Mouse (Mus musculus) hindbrain, embryonic 13.5 days (tissue): ENCODE measurements around the gene Tcf15. TPM values are rescaled to one million over a fixed set of nuclear protein-coding genes. Genes with fewer than 3 reads are reported as not detected.

Experiments used
- ATAC-seq: fragments of 200-750 bp; cut with Nextera tagmentation; 2 replicates; pipeline ENCODE4 v1.8.0; 2017; ENCODE audit warnings: moderate TSS enrichment; ENCODE audit not compliant: low FRiP score
- H3K27ac ChIP-seq: fragments of 300-500 bp; sonication (generic); 2 replicates; pipeline ENCODE4 v1.5.1; 2015; ENCODE audit warnings: inconsistent platforms, mild to moderate bottlenecking, moderate library complexity
- H3K27me3 ChIP-seq: fragments of 300-500 bp; sonication (generic); 2 replicates; pipeline ENCODE4 v1.6.1; 2015; ENCODE audit warnings: mild to moderate bottlenecking, inconsistent platforms
- H3K36me3 ChIP-seq: fragments of 300-500 bp; sonication (generic); 2 replicates; pipeline ENCODE4 v1.6.1; 2015; ENCODE audit warnings: mild to moderate bottlenecking, inconsistent platforms
- H3K4me1 ChIP-seq: fragments of 300-500 bp; sonication (generic); replicated peaks from 2 replicates; pipeline ENCODE4 v1.6.1; 2015; ENCODE audit warnings: inconsistent platforms
- H3K4me2 ChIP-seq: fragments of 300-500 bp; sonication (generic); 2 replicates; pipeline ENCODE4 v1.6.1; 2015; ENCODE audit warnings: inconsistent platforms, mild to moderate bottlenecking, moderate library complexity
- H3K4me3 ChIP-seq: fragments of 300-500 bp; sonication (generic); 2 replicates; pipeline ENCODE4 v1.5.1; 2015; ENCODE audit warnings: mild to moderate bottlenecking, inconsistent platforms
- H3K9ac ChIP-seq: fragments of 300-500 bp; sonication (generic); 2 replicates; pipeline ENCODE4 v1.6.1; 2015; ENCODE audit warnings: mild to moderate bottlenecking, inconsistent platforms
- H3K9me3 ChIP-seq: fragments of 300-500 bp; sonication (generic); 2 replicates; pipeline ENCODE4 v1.6.1; 2016; ENCODE audit warnings: inconsistent platforms
- WGBS: fragments of 180-500 bp; shearing (Covaris S2); methylation state at CpG from one replicate; pipeline ENCODE4 v1.1.7; 2015; 5-methylcytosine and 5-hydroxymethylcytosine counted together
- polyA plus RNA-seq: library from polyadenylated mRNA; unstranded; fragments of >200 nt; fragmentation: Nextera tagmentation; extraction: Ambion mirVana; gene quantifications from 2 replicates; pipeline ENCODE4 v1.2.1, GENCODE M21; 2015

Gene Tcf15
- polyA plus RNA-seq = 2.8 and 3.2 TPM in 2 replicates

GRCm38 (mm10) chr2:152143279-152144157 lies at the start of gene Tcf15:
Tcf15 (plus strand) TSS chr2:152143561.
- peak within 1 kb of the TSS; percentile 53 for H3K4me3 ChIP-seq
- ATAC-seq = peak; percentile 66
- H3K27ac ChIP-seq = no peak within 1 kb of the TSS
- peak within 1 kb of the TSS; percentile 69 for H3K9ac ChIP-seq
- H3K4me2 ChIP-seq = peak within 1 kb of the TSS; percentile 76
- WGBS = under 1% methylated on average over 97 of the region's 118 CpGs
- H3K27me3 ChIP-seq = peaks cover 74% of the 10 kb centered on the region
- H3K4me1 ChIP-seq = peaks cover 59% of the 10 kb centered on the region
- no peaks in the 10 kb centered on the region for H3K9me3 ChIP-seq
- no peaks in the 10 kb centered on the region for H3K36me3 ChIP-seq

- Histone ChIP-seq H3K4me2 (peak overlapping the region; percentile 25; the same call in 1 of the 2 replicates), H3K4me3 (0 out of 2 replicates have a peak overlapping the region, but pooled peaks have one; percentile 2), H3K9me3 (no peaks in the 10 kb centered on the region), H3K27ac (peak overlapping the region; percentile 80), H3K4me1 (peaks cover 74% of the 10 kb centered on the region), H3K27me3 (peaks cover 32% of the 10 kb centered on the region), H3K9ac (peak overlapping the region; percentile 59), H3K36me3 (peaks cover 23% of the 10 kb centered on the region)
- 3% methylated on average over 29 of the region's 29 CpGs for WGBS
- no peak for ATAC-seq
Observed at GRCm38 (mm10) chr2:152094856-152095545, 48.4 kb upstream of the Tcf15 start.

DNA sequence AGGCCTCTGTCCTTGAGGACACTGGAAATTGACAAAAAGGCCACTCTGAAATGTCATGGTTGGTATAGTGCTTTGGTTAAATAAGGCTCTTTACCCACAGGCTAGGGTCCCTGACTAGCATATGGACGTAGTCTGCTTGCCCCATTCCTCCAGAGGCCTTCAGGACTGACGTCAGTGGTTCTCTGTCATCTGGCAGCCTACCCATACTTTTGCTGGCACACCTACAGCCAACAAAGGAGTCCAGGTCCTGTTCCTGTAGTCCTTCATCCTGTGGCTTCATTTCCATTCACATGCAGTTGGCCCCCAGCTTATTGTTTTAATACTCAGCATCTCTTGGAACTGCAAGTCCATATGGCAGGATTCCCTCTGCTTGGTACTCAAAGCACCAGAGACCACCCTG lies 46.4 kb upstream of the Tcf15 start:
- Histone ChIP-seq H3K36me3 (peaks cover 15% of the 10 kb centered on the region), H3K9ac (no peak overlapping the region), H3K4me2 (no peak overlapping the region), H3K27me3 (peaks cover 32% of the 10 kb centered on the region), H3K27ac (peak overlapping the region; percentile 80), H3K4me1 (peaks cover 61% of the 10 kb centered on the region), H3K4me3 (no peak overlapping the region), H3K9me3 (no peaks in the 10 kb centered on the region)
- no peak for ATAC-seq
- 42% methylated on average over 2 of the region's 2 CpGs for WGBS

GRCm38 (mm10) chr2:152097916-152098315 lies 45.4 kb upstream of the Tcf15 start:
- Histone ChIP-seq H3K9ac (no peak overlapping the region), H3K36me3 (peaks cover 14% of the 10 kb centered on the region), H3K9me3 (no peaks in the 10 kb centered on the region), H3K4me2 (no peak overlapping the region), H3K27ac (peak overlapping the region; percentile 80), H3K27me3 (peaks cover 25% of the 10 kb centered on the region), H3K4me3 (no peak overlapping the region), H3K4me1 (peaks cover 60% of the 10 kb centered on the region)
- WGBS = 61% methylated on average over 11 of the region's 11 CpGs
- ATAC-seq = no peak

- H3K27me3 ChIP-seq = peaks cover 12% of the 10 kb centered on the region
- H3K9ac ChIP-seq = no peak overlapping the region
- H3K4me2 ChIP-seq = no peak overlapping the region
- 41% methylated on average over 3 of the region's 3 CpGs for WGBS
- no peak overlapping the region for H3K27ac ChIP-seq
- no peak for ATAC-seq
- peaks cover 46% of the 10 kb centered on the region for H3K4me1 ChIP-seq
- H3K36me3 ChIP-seq = no peaks in the 10 kb centered on the region
- no peak overlapping the region for H3K4me3 ChIP-seq
- no peaks in the 10 kb centered on the region for H3K9me3 ChIP-seq
Observed at GRCm38 (mm10) chr2:152099538-152099937, 43.8 kb upstream of the Tcf15 start.

DNA sequence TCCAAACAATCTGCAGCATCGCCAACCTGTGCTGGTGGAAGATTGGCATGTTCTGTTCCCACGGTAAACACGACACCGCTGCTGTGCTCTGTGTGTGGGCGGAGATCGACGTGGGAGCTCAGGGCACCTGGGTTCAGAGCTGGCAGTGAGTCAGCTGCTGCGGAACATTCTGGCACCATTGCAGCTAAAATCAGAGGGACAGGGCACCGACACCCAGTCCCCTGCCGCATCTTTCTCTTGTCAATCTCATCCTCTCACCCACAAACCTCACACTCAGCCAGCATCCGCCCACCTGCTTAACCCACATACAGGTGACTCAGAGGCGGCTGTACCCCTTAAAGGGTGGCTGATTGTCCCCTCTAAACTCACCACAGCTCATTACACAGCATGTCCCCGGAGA lies 41.6 kb upstream of the Tcf15 start:
- Histone ChIP-seq H3K9ac (no peak overlapping the region), H3K4me3 (no peak overlapping the region), H3K27ac (0 out of 2 replicates have a peak overlapping the region, but pooled peaks have one; percentile 62), H3K36me3 (no peaks in the 10 kb centered on the region), H3K27me3 (0 out of 2 replicates have a peak, but pooled peaks cover 3% of the 10 kb centered on the region), H3K4me1 (peaks cover 45% of the 10 kb centered on the region), H3K4me2 (no peak overlapping the region), H3K9me3 (no peaks in the 10 kb centered on the region)
- WGBS = 76% methylated on average over 13 of the region's 13 CpGs
- ATAC-seq = no peak

DNA sequence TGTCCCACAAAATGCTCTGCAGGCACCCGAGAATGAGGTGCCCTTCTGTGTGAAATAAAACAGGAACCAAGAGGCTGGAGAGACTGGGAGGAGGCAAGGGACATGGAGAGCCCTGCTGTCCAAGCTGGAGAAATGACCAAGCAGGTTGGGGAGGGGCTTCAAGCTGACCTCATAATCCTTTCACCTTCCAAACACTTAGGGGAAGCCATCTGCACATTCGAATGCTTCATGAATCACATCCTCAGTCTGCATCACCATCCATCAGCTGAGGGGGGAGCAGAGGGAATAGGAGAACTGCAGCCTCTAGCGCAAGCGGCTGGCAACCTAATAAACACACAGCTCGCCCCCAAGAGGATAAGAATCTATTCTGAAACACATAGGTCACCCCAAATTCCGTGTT lies 41.0 kb upstream of the Tcf15 start:
- ATAC-seq = no peak
- WGBS = 40% methylated on average over 6 of the region's 6 CpGs
- Histone ChIP-seq H3K9me3 (no peaks in the 10 kb centered on the region), H3K4me1 (peaks cover 40% of the 10 kb centered on the region), H3K36me3 (no peaks in the 10 kb centered on the region), H3K9ac (peak overlapping the region; percentile 13; the same call in 1 of the 2 replicates), H3K4me2 (no peak overlapping the region), H3K27me3 (0 out of 2 replicates have a peak, but pooled peaks cover 3% of the 10 kb centered on the region), H3K27ac (peak overlapping the region; percentile 62; the same call in 1 of the 2 replicates), H3K4me3 (no peak overlapping the region)

DNA sequence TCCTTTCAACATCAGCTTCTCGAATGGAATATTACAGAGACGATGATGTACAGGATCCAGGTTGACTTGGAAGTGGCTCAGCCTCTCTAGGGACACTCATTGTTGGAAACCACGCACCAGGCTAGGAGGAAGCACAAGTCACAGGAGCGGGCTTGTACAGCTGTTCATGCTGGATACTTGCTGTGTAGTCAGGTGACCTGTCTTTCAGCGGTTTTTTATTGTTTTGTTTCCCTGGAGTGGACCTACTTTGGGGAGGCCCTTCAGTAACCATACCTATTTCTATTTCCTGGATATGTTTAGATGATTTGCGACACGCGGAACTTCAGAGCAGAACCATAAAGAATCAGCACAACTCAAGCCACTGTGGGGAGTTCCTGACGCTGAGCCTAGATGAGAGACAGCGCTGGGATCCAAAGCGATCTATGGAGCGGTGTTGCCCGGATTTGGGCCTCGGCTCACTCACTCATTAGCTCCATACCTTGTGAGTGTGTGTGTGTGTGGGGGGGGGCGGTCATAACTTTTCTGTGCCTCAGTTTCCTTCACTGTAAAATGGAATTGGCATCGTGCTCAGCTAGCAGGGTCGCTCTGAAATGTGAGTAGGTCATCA lies 38.5 kb upstream of the Tcf15 start:
- no peaks in the 10 kb centered on the region for H3K9me3 ChIP-seq
- 18% methylated on average over 17 of the region's 17 CpGs for WGBS
- H3K4me1 ChIP-seq = peaks cover 40% of the 10 kb centered on the region
- H3K9ac ChIP-seq = peak overlapping the region; percentile 93
- peak overlapping the region; percentile 66 for H3K4me3 ChIP-seq
- H3K4me2 ChIP-seq = peak overlapping the region; percentile 78
- ATAC-seq = peak; percentile 30
- peaks cover 3% of the 10 kb centered on the region; the same call in 1 of the 2 replicates for H3K36me3 ChIP-seq
- H3K27ac ChIP-seq = peak overlapping the region; percentile 71; the same call in 1 of the 2 replicates
- H3K27me3 ChIP-seq = 0 out of 2 replicates have a peak, but pooled peaks cover 3% of the 10 kb centered on the region

DNA sequence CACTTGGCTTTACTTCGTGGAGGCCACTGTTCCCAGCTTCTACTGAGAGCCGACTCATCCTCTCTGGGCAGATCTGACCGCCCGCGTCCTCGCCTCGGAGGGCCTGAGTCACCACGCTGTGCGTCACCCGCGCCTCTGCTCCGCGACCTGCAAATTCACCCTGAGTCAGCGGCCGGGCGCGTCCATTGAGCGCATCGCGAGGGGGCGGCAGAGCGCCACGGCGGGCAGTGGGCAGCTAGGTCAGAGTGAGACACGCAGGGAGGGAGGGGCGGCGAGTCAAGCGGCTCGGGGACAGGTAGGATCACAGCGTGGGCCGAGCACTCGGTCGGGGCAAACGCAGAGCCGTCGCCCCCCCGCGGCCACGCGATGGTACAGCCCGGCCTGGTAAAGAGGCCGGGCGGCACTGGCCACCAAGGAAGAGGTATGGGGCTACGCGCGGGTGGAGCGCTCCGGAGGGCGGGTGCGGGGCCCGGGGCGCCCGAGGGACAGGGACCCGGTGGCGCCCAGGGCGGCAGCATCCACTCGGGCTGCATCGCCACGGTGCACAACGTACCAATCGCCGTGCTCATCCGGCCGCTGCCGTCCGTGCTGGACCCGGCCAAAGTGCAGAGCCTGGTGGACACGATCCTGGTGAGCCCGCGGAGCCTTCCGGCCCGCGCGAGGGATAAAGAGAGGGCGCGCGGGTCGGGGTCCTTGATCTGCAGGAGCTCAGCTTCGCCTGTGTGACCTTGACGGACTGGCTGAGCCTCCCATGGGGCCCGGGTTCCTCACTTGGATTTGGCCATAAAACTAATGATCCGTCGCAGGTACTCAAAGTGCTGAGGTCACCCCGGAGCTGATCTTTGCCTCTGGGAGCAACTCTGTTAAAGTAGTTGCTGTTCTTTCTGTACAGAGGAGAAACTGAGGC lies 37.8 kb upstream of the Tcf15 start, which contains the start of gene Srxn1:
Srxn1 (plus strand) TSS at position 199 of the 907 bp plus-strand sequence.
- WGBS = 1% methylated on average over 81 of the region's 84 CpGs
- Histone ChIP-seq H3K4me1 (peaks cover 40% of the 10 kb centered on the region), H3K9me3 (no peaks in the 10 kb centered on the region), H3K27ac (peak within 1 kb of the TSS; percentile 71), H3K36me3 (peaks cover 5% of the 10 kb centered on the region; the same call in 1 of the 2 replicates), H3K4me2 (peak within 1 kb of the TSS; percentile 78), H3K4me3 (peak within 1 kb of the TSS; percentile 66), H3K27me3 (0 out of 2 replicates have a peak, but pooled peaks cover 3% of the 10 kb centered on the region), H3K9ac (peak within 1 kb of the TSS; percentile 93)
- ATAC-seq = peak; percentile 80

GRCm38 (mm10) chr2:152106225-152106595 lies 37.2 kb upstream of the Tcf15 start:
- Histone ChIP-seq H3K36me3 (peaks cover 5% of the 10 kb centered on the region; the same call in 1 of the 2 replicates), H3K4me2 (peak overlapping the region; percentile 78), H3K27ac (no peak overlapping the region), H3K9ac (peak overlapping the region; percentile 93; the same call in 1 of the 2 replicates), H3K4me1 (peaks cover 40% of the 10 kb centered on the region), H3K4me3 (peak overlapping the region; percentile 66), H3K9me3 (no peaks in the 10 kb centered on the region), H3K27me3 (0 out of 2 replicates have a peak, but pooled peaks cover 3% of the 10 kb centered on the region)
- 86% methylated on average over 3 of the region's 3 CpGs for WGBS
- no peak for ATAC-seq

- Histone ChIP-seq H3K9ac (no peak overlapping the region), H3K27me3 (0 out of 2 replicates have a peak, but pooled peaks cover 3% of the 10 kb centered on the region), H3K9me3 (no peaks in the 10 kb centered on the region), H3K27ac (no peak overlapping the region), H3K36me3 (peaks cover 5% of the 10 kb centered on the region; the same call in 1 of the 2 replicates), H3K4me3 (peak overlapping the region; percentile 66), H3K4me1 (peaks cover 40% of the 10 kb centered on the region), H3K4me2 (peak overlapping the region; percentile 78)
- 94% methylated on average over 10 of the region's 10 CpGs for WGBS
- no peak for ATAC-seq
Observed at GRCm38 (mm10) chr2:152106597-152106996, 36.8 kb upstream of the Tcf15 start.
